Mouse (Mus musculus): ENCODE measurements around the gene Pogk.

DNA sequence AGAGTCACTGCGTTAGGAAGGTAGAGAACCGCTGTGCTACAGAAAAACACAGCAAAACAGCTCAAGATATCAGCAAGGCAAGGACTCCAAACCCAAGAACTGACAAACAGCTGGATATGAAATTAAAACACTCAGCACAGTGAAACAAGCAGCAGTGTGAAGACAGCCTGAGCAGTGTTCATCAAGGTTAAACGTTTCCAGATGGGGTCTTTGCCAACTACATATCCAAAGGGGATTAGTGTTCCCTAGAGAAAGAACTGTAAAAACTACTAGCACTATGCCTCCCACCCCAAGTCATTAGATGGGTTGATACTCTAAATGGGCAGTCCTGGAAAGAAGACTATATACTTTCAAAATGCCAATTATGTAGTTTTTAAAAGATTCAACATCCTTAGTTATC lies 60.3 kb downstream of the Pogk start:
- TF ChIP-seq CTCF (IDR thresholded peaks at IDR 0.05; ENCODE audit: low read depth, low read length): no peak
- TF ChIP-seq EP300 (IDR thresholded peaks at IDR 0.05; ENCODE audit: insufficient read depth, low read depth, low read length): no peak
- no peak for TF ChIP-seq POLR2A (IDR thresholded peaks at IDR 0.05; ENCODE audit: insufficient read depth, low read length)
